Mouse (Mus musculus) C2C12 (cell line): ENCODE measurements around the gene Gpn2.

Experiments used
- CTCF ChIP-seq: IDR thresholded peaks from one replicate; pipeline ENCODE4 v1.5.1; 2011; ENCODE audit not compliant: control insufficient read depth, insufficient read depth, insufficient read length
- USF1 ChIP-seq: IDR thresholded peaks from one replicate; pipeline ENCODE4 v1.6.1; 2011; ENCODE audit warnings: low read depth, mild to moderate bottlenecking, control low read depth, moderate library complexity

- TF ChIP-seq CTCF (no peak), USF1 (no peak)
Observed at GRCm38 (mm10) chr4:133627039-133627438, 42.9 kb downstream of the Gpn2 start.
